Mouse (Mus musculus) heart, postnatal 0 days (tissue): ENCODE measurements around the gene Syvn1.

ENCODE experiments used
- CTCF ChIP-seq: IDR thresholded peaks from 2 replicates; pipeline ENCODE4 v1.5.1; 2016; ENCODE audit warnings: antibody characterized with exemption, control low read depth, low read depth
- EP300 ChIP-seq: IDR thresholded peaks from 2 replicates; pipeline ENCODE4 v1.6.1; 2016; ENCODE audit warnings: antibody characterized with exemption, low read depth

- TF ChIP-seq EP300, result no peak
- TF ChIP-seq CTCF, result no peak
Observed at GRCm38 (mm10) chr19:6048681-6049410, 2.5 kb downstream of the Syvn1 start.
